Mouse (Mus musculus) heart, adult 8-10 months (tissue): ENCODE results near the gene Hist1h3e. TPM values are rescaled to one million over a fixed set of nuclear protein-coding genes. Genes with fewer than 3 reads are reported as not detected.

Experiments
- DNase-seq: peaks from one replicate; pipeline ENCODE4 v3.0.0; 2022; ENCODE audit warnings: low spot score
- microRNA-seq: library from miRNA; unstranded; fragments of <30 nt; microRNA quantifications from one replicate; pipeline ENCODE4 v1.2.0, GENCODE M21; 2022
- total RNA-seq, 4 experiments: library from RNA; stranded (reverse); gene quantifications; 2 replicates each; pipeline ENCODE4 v1.2.4; 2022

The Hist1h3e gene
- total RNA-seq, 4 experiments from 2014 or later = 13.1 to 17.7 (median 13.5) TPM

DNA sequence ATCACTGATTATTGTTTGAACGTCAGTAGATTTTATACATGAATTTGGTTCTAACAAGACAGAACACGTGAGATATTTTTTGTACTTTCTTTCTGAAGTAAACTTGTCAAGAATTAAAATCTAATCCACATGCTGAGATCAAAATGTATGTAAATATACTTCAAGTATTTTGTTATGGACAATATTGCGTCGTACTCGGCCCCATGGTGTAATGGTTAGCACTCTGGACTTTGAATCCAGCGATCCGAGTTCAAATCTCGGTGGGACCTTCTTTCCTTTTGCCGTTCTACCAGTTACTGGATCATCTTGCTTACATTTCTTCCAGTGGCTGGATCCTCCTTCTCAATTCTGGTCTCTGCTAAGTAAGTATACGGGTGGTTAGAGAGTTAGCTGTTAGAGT is 42.8 kb downstream of the Hist1h3e start:
- peak; percentile 91 for DNase-seq

DNA sequence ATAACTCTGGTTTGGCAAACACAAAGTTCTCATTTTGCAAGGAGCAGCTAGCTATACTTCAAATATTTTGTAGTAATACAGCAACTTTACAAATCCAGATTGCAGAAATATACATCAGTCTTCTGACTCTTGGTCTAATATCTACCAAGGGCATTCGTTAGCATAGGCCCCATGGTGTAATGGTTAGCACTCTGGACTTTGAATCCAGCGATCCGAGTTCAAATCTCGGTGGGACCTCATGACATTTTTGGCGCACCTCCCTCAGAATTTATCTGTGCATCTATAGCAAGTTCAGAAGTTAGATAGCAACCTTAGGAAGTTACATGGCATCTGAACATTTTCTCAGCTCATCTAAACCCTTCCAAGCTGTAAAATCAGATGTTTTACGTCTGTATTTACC is 43.3 kb downstream of the Hist1h3e start:
- peak; percentile 91 for DNase-seq

DNA sequence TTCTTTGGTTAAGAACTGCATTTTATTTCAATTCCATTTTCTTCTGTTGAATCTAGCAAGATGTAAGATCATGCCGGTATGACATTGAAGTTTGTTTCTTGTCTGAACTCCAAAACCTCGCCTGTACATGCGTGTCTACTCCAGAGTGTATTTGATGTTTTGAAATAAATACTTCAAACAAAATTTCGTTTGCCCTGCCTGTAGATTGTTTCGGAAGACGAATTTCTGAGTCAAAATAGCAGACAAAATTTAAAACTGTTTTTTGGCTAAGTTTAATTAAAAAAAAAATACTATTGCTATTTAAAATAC is 43.9 kb downstream of the Hist1h3e start:
- no peak for DNase-seq

DNA sequence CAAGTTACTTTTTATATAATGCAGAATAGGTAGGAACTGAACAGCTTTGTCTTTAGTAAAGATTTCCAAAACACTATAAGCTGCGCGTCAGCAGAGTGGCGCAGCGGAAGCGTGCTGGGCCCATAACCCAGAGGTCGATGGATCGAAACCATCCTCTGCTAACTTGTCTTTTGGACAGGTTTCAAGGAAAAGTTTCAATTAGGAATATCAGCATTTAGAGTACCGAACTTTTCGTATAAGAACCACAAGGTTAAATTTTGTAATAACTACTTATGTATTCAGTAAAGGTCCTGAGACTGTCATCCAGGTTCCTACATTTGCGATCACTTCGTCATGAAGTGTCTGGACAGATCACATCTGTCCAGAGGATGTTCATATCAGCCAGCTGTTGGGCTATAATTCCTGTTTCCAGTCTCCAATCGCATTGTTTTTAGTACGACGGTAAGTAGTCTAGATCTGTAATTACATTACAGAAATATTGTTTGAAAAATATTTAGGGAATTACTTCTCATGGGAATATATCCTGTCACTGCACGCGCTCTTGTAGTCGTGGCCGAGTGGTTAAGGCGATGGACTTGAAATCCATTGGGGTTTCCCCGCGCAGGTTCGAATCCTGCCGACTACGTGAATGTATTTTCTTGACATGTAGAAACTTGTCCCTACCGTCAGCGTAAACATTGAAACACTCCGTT is 44.4 kb downstream of the Hist1h3e start:
- peak; percentile 95 for DNase-seq

DNA sequence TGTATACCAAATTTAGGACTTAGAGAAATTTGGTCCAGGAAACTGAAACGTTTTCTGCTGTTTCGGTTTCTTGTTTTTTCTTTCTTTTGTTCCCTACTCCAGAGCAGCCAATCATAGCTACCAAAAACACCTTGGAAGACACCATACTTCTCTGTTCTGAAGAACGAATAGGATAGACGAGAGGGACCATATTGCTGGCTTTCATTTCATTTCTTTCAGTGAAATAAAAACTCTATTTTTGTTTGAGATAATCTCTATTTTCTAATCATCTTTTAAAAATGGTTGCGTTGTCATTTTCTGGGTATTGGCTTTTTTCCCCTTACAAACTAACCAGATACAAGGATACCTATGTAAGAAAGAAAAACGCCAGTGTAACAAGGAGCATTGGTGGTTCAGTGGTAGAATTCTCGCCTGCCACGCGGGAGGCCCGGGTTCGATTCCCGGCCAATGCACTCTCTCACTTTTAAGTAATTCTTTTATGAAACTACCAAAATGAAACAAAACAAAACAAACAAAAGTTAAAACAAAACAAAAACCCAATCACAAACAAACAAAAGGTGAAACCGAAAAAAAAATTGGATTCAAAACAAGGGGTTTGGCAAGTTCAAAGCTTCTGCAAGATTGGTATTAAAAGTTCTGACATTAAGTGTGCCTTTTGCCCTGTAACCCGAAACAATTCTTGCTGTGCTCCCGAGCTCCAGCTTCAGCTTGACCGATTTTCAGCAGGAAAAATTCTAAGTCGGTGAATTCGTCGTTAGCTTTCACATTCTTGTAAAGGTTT is 45.2 kb downstream of the Hist1h3e start:
- peak; percentile 84 for DNase-seq

DNA sequence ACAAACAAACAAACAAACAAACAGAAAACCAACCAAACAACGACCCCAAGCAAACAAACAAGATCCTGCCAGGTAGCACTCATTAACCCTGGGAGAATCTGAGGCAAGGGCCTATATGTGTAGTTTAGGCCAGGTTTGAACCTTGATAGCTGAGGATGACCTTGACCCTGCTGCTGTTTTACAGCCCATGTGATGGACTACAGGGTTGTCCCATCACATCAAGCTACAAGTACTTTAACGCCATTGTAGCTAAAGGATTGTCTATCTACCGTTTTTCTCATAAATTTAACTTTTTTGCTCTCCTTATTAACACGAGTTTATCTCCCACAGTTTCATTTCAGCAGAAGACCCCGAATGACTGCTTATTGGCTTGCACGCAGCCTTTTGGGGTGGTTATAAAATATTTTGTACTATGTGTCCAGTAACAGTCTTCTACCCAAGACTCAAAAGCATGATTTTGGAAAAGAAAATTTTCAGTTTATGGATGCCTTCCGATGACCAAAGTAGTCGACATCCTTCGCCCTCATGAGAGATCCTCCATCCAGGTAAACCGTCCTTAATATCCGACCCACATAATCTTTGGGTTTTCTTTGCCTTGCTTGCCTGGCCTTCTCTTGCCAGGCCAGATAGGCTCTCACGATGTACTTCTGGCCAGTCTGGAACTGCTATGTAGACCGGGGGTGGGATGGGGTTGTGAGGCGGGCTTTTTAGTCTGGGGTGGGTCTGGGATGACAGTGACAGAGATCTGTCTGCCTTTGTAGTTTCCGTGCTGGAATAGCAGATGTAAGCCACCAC is 46.1 kb downstream of the Hist1h3e start:
- no peak for DNase-seq

DNA sequence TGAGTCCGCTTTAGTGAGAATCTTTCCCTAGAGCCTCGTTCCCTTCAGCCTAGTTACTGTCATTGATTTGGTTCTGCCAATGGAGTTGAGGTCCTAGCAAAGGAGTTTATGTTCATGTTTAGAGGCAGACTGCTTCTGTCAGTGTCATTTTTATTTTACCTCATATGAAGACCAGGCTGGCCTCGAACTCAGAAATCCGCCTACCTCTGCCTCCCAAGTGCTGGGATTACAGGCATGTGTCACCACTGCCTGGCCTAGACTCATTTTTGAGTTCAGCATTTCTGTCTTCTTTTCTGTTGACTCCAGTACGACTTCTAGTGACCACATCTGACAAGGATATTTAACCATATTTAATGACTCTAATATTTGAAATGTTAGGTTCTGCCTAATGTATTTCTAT is 46.9 kb downstream of the Hist1h3e start:
- no peak for DNase-seq

DNA sequence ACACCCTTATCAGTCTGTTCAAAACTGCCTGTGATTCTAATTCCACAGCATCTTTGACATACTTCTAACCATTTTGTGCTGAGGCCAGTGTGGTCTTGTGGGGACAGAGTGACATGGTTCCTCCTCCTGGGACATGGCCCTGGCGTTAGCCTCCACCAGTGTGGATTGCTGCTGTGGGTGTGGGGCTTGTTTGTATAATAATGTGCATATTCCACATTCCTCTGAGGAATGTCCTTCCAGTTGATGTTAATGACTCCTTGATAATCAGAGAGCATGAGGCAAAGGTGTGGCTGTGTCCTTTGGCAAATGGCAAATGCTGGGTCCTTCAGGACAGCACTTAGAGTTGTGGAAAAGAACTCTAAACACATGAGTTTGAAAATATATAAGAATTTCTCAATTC is 48.7 kb downstream of the Hist1h3e start:
- no peak for DNase-seq

Small RNA genes within 50 kb of the gene (microRNA-seq; reads per million reads assigned to microRNA genes)
- not detected for gene Gm44297
- not detected for gene Gm44359
- not detected for gene Gm44394
- gene n-TStga1 = not detected

Other genes starting within 250 kb of the Hist1h3e start
- gene Zfp322a, start 193.2 kb downstream of the Hist1h3e start, total RNA-seq = 10 to 100 TPM; 12.3 to 15.4 (median 14.7) TPM
- 1 to 10 TPM; 4.1 to 4.8 (median 4.7) TPM for gene Abt1, start 138.5 kb downstream of the Hist1h3e start, total RNA-seq
- gene Btn1a1, start 96.5 kb downstream of the Hist1h3e start, total RNA-seq = not detected
- gene Btn2a2, start 73.5 kb downstream of the Hist1h3e start, total RNA-seq = not detected
- gene Hist1h4h, start 31.3 kb downstream of the Hist1h3e start, total RNA-seq = 100 to 1,000 TPM; 231 to 254 (median 246) TPM
- 10 to 100 TPM in 1 of 4 experiments, 1 to 10 TPM in 3; 2.4 to 17.9 (median 5.5) TPM for gene Hist1h2af, start 28.5 kb downstream of the Hist1h3e start, total RNA-seq
- 1 to 10 TPM; 3.4 to 5.0 (median 3.8) TPM for gene Hist1h3g, start 26.9 kb downstream of the Hist1h3e start, total RNA-seq
- gene Hist1h2bh, start 19.0 kb downstream of the Hist1h3e start, total RNA-seq = 1 to 10 TPM in 2 of 4 experiments, under 1 TPM in 2; 0.91 to 1.3 (median 1.1) TPM
- 1 to 10 TPM; 4.6 to 6.3 (median 5.7) TPM for gene Hist1h3f, start 18.3 kb downstream of the Hist1h3e start, total RNA-seq
- gene Hist1h4f, start 10.7 kb downstream of the Hist1h3e start, total RNA-seq = 10 to 100 TPM; 18.8 to 31.0 (median 26.5) TPM
- gene Hist1h1d, start 9.1 kb downstream of the Hist1h3e start, total RNA-seq = 1 to 10 TPM; 1.2 to 1.5 (median 1.4) TPM
- gene Hist1h2ae, start 8.9 kb upstream of the Hist1h3e start, total RNA-seq = 1 to 10 TPM in 3 of 4 experiments, not detected in 1; 1.4 to 4.9 (median 1.6) TPM
- 10 to 100 TPM; 18.1 to 34.4 (median 24.0) TPM for gene Hist1h2bg, start 9.0 kb upstream of the Hist1h3e start, total RNA-seq
- 10 to 100 TPM in 2 of 4 experiments, 1 to 10 TPM in 2; 5.9 to 13.7 (median 10.7) TPM for gene Hist1h2bf, start 11.8 kb upstream of the Hist1h3e start, total RNA-seq
- gene Hist1h2ad, start 12.0 kb upstream of the Hist1h3e start, total RNA-seq = 1 to 10 TPM; 1.8 to 4.3 (median 2.7) TPM
- gene Hist1h3d, start 13.4 kb upstream of the Hist1h3e start, total RNA-seq = 1 to 10 TPM; 1.1 to 4.0 (median 2.0) TPM
- 10 to 100 TPM; 42.4 to 50.0 (median 46.1) TPM for gene Hist1h4d, start 19.2 kb upstream of the Hist1h3e start, total RNA-seq
- 10 to 100 TPM; 11.6 to 13.8 (median 12.6) TPM for gene Hist1h2be, start 58.8 kb upstream of the Hist1h3e start, total RNA-seq
- 10 to 100 TPM; 27.4 to 44.8 (median 35.5) TPM for gene Hist1h1e, start 60.2 kb upstream of the Hist1h3e start, total RNA-seq
- gene Hist1h2ac, start 121.6 kb upstream of the Hist1h3e start, total RNA-seq = 1 to 10 TPM; 1.1 to 1.6 (median 1.3) TPM
- 10 to 100 TPM; 74.6 to 82.2 (median 76.6) TPM for gene Hist1h2bc, start 121.8 kb upstream of the Hist1h3e start, total RNA-seq
- gene Hist1h1t, start 133.4 kb upstream of the Hist1h3e start, total RNA-seq = under 1 TPM in 1 of 4 experiments, not detected in 3; 0.30 TPM
- 10 to 100 TPM; 37.9 to 55.9 (median 45.3) TPM for gene Hist1h4c, start 136.1 kb upstream of the Hist1h3e start, total RNA-seq
- gene Hfe, start 148.5 kb upstream of the Hist1h3e start, total RNA-seq = 10 to 100 TPM; 58.1 to 66.0 (median 61.5) TPM
- gene Hist1h1c, start 176.4 kb upstream of the Hist1h3e start, total RNA-seq = 100 to 1,000 TPM; 145 to 209 (median 187) TPM
- 1 to 10 TPM in 2 of 4 experiments, under 1 TPM in 1, not detected in 1; 0.82 to 5.6 (median 2.3) TPM for gene Hist1h3c, start 183.2 kb upstream of the Hist1h3e start, total RNA-seq
- gene Hist1h2bb, start 184.4 kb upstream of the Hist1h3e start, total RNA-seq = 1 to 10 TPM; 2.6 to 6.9 (median 4.0) TPM
- gene Hist1h2ab, start 188.8 kb upstream of the Hist1h3e start, total RNA-seq = 1 to 10 TPM in 3 of 4 experiments, not detected in 1; 2.4 to 8.4 (median 4.0) TPM
- 10 to 100 TPM in 1 of 4 experiments, 1 to 10 TPM in 3; 2.4 to 16.9 (median 4.5) TPM for gene Hist1h3b, start 189.9 kb upstream of the Hist1h3e start, total RNA-seq
- gene Hist1h4b, start 194.6 kb upstream of the Hist1h3e start, total RNA-seq = 1 to 10 TPM; 5.4 to 9.6 (median 6.8) TPM
- 10 to 100 TPM in 1 of 4 experiments, 1 to 10 TPM in 3; 4.1 to 10.2 (median 5.4) TPM for gene Hist1h4a, start 198.9 kb upstream of the Hist1h3e start, total RNA-seq
- gene Hist1h3a, start 200.0 kb upstream of the Hist1h3e start, total RNA-seq = 1 to 10 TPM; 1.8 to 10.0 (median 6.6) TPM
- gene Hist1h1a, start 201.3 kb upstream of the Hist1h3e start, total RNA-seq = 1 to 10 TPM; 3.3 to 5.0 (median 4.0) TPM
- not detected for gene Trim38, start 207.5 kb upstream of the Hist1h3e start, total RNA-seq
- not detected for gene Slc17a2, start 244.6 kb upstream of the Hist1h3e start, total RNA-seq